17 mouse cellular contexts compared by ENCODE assay signal in the genomic region with DNA sequence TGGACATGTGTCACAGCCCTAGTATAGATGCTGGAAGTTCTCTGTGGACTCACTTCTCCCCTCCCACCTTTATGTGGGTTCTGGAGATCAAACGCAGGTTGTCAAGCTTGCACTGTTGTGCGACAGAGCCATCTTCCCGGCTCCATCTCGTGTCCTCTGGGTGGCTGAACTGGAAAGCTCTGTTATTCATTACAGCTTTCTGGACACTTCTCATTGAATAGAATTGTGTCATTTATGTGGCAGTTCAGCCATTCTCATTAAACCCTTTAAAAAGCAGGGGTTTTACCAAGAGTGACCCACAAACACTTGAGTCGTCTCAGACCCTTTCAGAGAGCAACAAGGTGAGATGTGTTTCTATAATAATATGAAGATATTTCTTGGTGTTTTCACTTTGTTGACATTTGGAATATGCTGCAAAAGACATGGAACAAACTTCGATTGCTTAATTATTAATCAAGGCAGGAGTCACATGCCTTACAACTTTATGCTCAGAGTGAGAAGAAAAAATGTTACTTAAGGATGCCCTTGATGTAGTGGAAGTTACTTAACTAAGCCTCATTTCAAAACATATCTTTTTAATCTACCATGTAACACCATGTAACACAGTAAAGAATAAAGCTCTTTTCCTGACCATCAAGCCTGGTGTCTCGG. TPM values are rescaled to one million over a fixed set of nuclear protein-coding genes. Genes with fewer than 3 reads are reported as not detected.
DNase-seq lines count a peak whose midpoint lies in the region; ATAC-seq and TF ChIP-seq lines count a peak whose summit lies in the region.
"Had no signal": no experiment of that assay in that cellular context is flagged by ENCODE, and none has a peak within 500 bp of the region (broad histone marks: within the 10 kb centered on the region; RNA-seq: fewer than 3 reads in every experiment).

No protein-coding gene starts in this region.

- H3K4me1 ChIP-seq in kidney, embryonic 14.5 days (ENCODE audit: control insufficient read depth, insufficient read depth, low read length) = peaks cover 14% of the 10 kb centered on the region; the same call in 1 of the 2 replicates
- H3K4me1 ChIP-seq in kidney, postnatal 0 days (replicated peaks; ENCODE audit: insufficient read depth, low read length) = no peaks in the 10 kb centered on the region
- H3K4me1 ChIP-seq: hindbrain, embryonic 13.5 days had no signal

- TF ChIP-seq CTCF in kidney, postnatal 0 days (IDR thresholded peaks at IDR 0.05; ENCODE audit: low read depth) = no peak

- peak; percentile 35 to 55 for DNase-seq in kidney, adult 8-10 months
- no peak for DNase-seq in kidney, postnatal 0 days (ENCODE audit: low spot score)
- DNase-seq in kidney, adult 11 months = no peak
- DNase-seq in kidney, postnatal 25 days = peak; percentile 23 to 55
- no peak for DNase-seq in left cerebral cortex, postnatal 25 days (ENCODE audit: low spot score in 2 of 2)
- DNase-seq: adrenal gland, adult 2 months; adrenal gland, postnatal 25 days; cerebellum, adult 18-20 months; cerebellum, adult 9-11 months; cerebellum, postnatal 36 days; gastrocnemius, postnatal 10 days; heart, postnatal 10 days had no signal

- no peaks in the 10 kb centered on the region for H3K36me3 ChIP-seq in kidney, embryonic 14.5 days (ENCODE audit: control insufficient read depth, insufficient read depth, low read length)
- H3K36me3 ChIP-seq in kidney, postnatal 0 days (ENCODE audit: insufficient read depth, low read length) = no peaks in the 10 kb centered on the region
- H3K36me3 ChIP-seq: embryonic facial prominence, embryonic 13.5 days; forebrain, embryonic 12.5 days; hindbrain, embryonic 13.5 days had no signal

- H3K27ac ChIP-seq in kidney, embryonic 14.5 days (ENCODE audit: low read depth, low read length) = no peak overlapping the region
- H3K27ac ChIP-seq in kidney, postnatal 0 days = peak overlapping the region; percentile 51
- H3K27ac ChIP-seq: embryonic facial prominence, embryonic 13.5 days; forebrain, embryonic 12.5 days; hindbrain, embryonic 13.5 days had no signal

- no peak for ATAC-seq in kidney, embryonic 14.5 days (ENCODE audit: low FRiP score, low TSS enrichment)
- ATAC-seq in kidney, postnatal 0 days (replicated peaks; ENCODE audit: low FRiP score, low read depth) = no peak
- ATAC-seq: forebrain, embryonic 16.5 days had no signal

- 74% methylated on average over 7 of the region's 7 CpGs for WGBS in kidney, embryonic 14.5 days
- WGBS in kidney, postnatal 0 days = 64% methylated on average over 7 of the region's 7 CpGs

- no peak overlapping the region for H3K4me3 ChIP-seq in kidney, embryonic 14.5 days (ENCODE audit: low read length)
- H3K4me3 ChIP-seq in kidney, postnatal 0 days (replicated peaks; ENCODE audit: low read depth, low read length) = no peak overlapping the region
- H3K4me3 ChIP-seq: embryonic facial prominence, embryonic 13.5 days; forebrain, embryonic 12.5 days; hindbrain, embryonic 13.5 days had no signal

- no peaks in the 10 kb centered on the region for H3K27me3 ChIP-seq in kidney, embryonic 14.5 days (ENCODE audit: control insufficient read depth, insufficient read depth, low read length)
- H3K27me3 ChIP-seq in kidney, postnatal 0 days (ENCODE audit: insufficient read depth, low read length) = no peaks in the 10 kb centered on the region
- H3K27me3 ChIP-seq: embryonic facial prominence, embryonic 13.5 days; forebrain, embryonic 12.5 days; hindbrain, embryonic 13.5 days had no signal

- H3K4me2 ChIP-seq in kidney, embryonic 14.5 days (replicated peaks; ENCODE audit: low read depth, low read length) = no peak overlapping the region
- H3K4me2 ChIP-seq in kidney, postnatal 0 days (ENCODE audit: low read length) = no peak overlapping the region
- H3K4me2 ChIP-seq: embryonic facial prominence, embryonic 13.5 days; forebrain, embryonic 12.5 days; hindbrain, embryonic 13.5 days had no signal

- intact Hi-C loops in left cerebral cortex, postnatal 25 days (cut with DNase I) = no loop called here

- no peaks in the 10 kb centered on the region for H3K9me3 ChIP-seq in kidney, embryonic 14.5 days (ENCODE audit: control insufficient read depth, low read length)
- H3K9me3 ChIP-seq in kidney, postnatal 0 days (replicated peaks; ENCODE audit: low read length) = no peaks in the 10 kb centered on the region
- H3K9me3 ChIP-seq: embryonic facial prominence, embryonic 13.5 days; forebrain, embryonic 12.5 days; hindbrain, embryonic 13.5 days had no signal

- H3K9ac ChIP-seq in kidney, embryonic 14.5 days (ENCODE audit: low read depth, low read length) = no peak overlapping the region
- no peak overlapping the region for H3K9ac ChIP-seq in kidney, postnatal 0 days (ENCODE audit: low read depth, low read length)
- H3K9ac ChIP-seq: embryonic facial prominence, embryonic 13.5 days; forebrain, embryonic 12.5 days; hindbrain, embryonic 13.5 days had no signal

RNA-seq across cellular contexts. Expression of a gene that starts 28.2 kb away (rescaled TPM):
- polyA plus RNA-seq in kidney, embryonic 14.5 days (2014; fragmentation: Nextera tagmentation; extraction: Ambion mirVana) = 76.6 and 108 TPM in 2 replicates
- polyA plus RNA-seq in kidney, postnatal 0 days (2015; fragmentation: Nextera tagmentation; extraction: Ambion mirVana) = 144 and 152 TPM in 2 replicates
- 10 to 100 TPM; 59.4 to 67.0 TPM for total RNA-seq in left cerebral cortex, postnatal 25 days (2021)

Comparison
In these comparisons a context has a peak if more than half of its experiments do, and no peak if none do; other contexts are left out.
1. DNase-seq: peak in kidney, adult 8-10 months (2 of 2) and kidney, postnatal 25 days (2 of 2); none in kidney, postnatal 0 days (single experiment), kidney, adult 11 months (single experiment) and left cerebral cortex, postnatal 25 days (0 of 2).